Mouse (Mus musculus) induced T-regulatory cell, adult 2 months (primary cell): Measurements from ENCODE around the gene Mecom.

Source experiments
- DNase-seq: peaks from one replicate; pipeline ENCODE4 v3.0.0-alpha.2; 2012; ENCODE audit warnings: low read depth

Mecom gene

GRCm38 (mm10) chr3:30207431-30207830, 340.4 kb downstream of the Mecom start:
- DNase-seq: no peak

GRCm38 (mm10) chr3:30206123-30206522, 341.7 kb downstream of the Mecom start:
- DNase-seq: no peak

GRCm38 (mm10) chr3:30203764-30204163, 344.0 kb downstream of the Mecom start:
- no peak for DNase-seq

GRCm38 (mm10) chr3:30198854-30199253, 349.0 kb downstream of the Mecom start:
- no peak for DNase-seq

- no peak for DNase-seq
These were observed 349.6 kb downstream of the Mecom start for GRCm38 (mm10) chr3:30198227-30198626.

- no peak for DNase-seq
These were observed 352.6 kb downstream of the Mecom start for GRCm38 (mm10) chr3:30195186-30195585.

- no peak for DNase-seq
These were observed 355.4 kb downstream of the Mecom start for GRCm38 (mm10) chr3:30192294-30193007.

GRCm38 (mm10) chr3:30189325-30189724, 358.5 kb downstream of the Mecom start:
- DNase-seq: no peak

GRCm38 (mm10) chr3:30187812-30188469, 359.9 kb downstream of the Mecom start:
- DNase-seq: no peak

GRCm38 (mm10) chr3:30181807-30182481, 365.9 kb downstream of the Mecom start:
- DNase-seq: no peak

GRCm38 (mm10) chr3:30176615-30177014, 371.2 kb downstream of the Mecom start:
- no peak for DNase-seq

GRCm38 (mm10) chr3:30173812-30174211, 374.0 kb downstream of the Mecom start:
- DNase-seq: no peak

- no peak for DNase-seq
These were observed 379.2 kb downstream of the Mecom start for GRCm38 (mm10) chr3:30168396-30169186.

- no peak for DNase-seq
These were observed 380.8 kb downstream of the Mecom start for GRCm38 (mm10) chr3:30167027-30167426.

GRCm38 (mm10) chr3:30164834-30165233, 383.0 kb downstream of the Mecom start:
- no peak for DNase-seq

GRCm38 (mm10) chr3:30163390-30163789, 384.4 kb downstream of the Mecom start:
- no peak for DNase-seq

GRCm38 (mm10) chr3:30160961-30161670, 386.7 kb downstream of the Mecom start:
- DNase-seq: no peak

- no peak for DNase-seq
These were observed 387.5 kb downstream of the Mecom start for GRCm38 (mm10) chr3:30160346-30160745.

- DNase-seq: no peak
These were observed 390.6 kb downstream of the Mecom start for GRCm38 (mm10) chr3:30157128-30157670.

- no peak for DNase-seq
These were observed 393.4 kb downstream of the Mecom start for GRCm38 (mm10) chr3:30154390-30154789.

GRCm38 (mm10) chr3:30153923-30154331, 393.9 kb downstream of the Mecom start:
- DNase-seq: no peak
